Mouse (Mus musculus) E14TG2a.4 (cell line): ENCODE results near the gene Pef1.

Experiments used
- CTCF ChIP-seq: conservative IDR thresholded peaks from 2 replicates; pipeline ENCODE4 v1.5.1; 2014; ENCODE audit warnings: low read length
- POU5F1 ChIP-seq: IDR thresholded peaks from 2 replicates; pipeline ENCODE4 v1.6.1; 2014; ENCODE audit warnings: low read length, borderline replicate concordance

DNA sequence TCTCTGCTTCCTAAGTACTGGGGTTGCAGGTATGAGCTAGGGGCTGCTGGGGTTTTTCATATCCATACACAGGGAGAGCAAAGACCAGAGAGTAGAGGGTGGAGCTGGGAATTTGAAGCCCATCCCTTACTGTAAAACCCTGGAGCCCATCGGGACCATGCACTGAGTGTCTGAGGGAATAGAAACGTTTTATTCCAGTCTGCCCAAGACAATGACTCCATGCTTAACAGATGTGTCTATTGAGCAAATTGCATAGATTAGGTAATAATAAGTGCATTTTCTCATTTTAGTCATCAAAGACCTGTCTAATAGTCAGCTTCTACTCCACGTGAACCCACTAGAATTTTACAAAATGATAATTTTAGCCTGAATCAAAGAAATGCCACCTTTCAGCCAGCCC is 31.8 kb upstream of the Pef1 start:
- no peak for TF ChIP-seq CTCF
- no peak for TF ChIP-seq POU5F1
